Mouse (Mus musculus): Measurements from ENCODE around the gene Fdxacb1. TPM values are rescaled to one million over a fixed set of nuclear protein-coding genes. Genes with fewer than 3 reads are reported as not detected.

Gene Fdxacb1
- polyA plus RNA-seq, 1 experiment from 2014 or later, result 13.4 TPM

DNA sequence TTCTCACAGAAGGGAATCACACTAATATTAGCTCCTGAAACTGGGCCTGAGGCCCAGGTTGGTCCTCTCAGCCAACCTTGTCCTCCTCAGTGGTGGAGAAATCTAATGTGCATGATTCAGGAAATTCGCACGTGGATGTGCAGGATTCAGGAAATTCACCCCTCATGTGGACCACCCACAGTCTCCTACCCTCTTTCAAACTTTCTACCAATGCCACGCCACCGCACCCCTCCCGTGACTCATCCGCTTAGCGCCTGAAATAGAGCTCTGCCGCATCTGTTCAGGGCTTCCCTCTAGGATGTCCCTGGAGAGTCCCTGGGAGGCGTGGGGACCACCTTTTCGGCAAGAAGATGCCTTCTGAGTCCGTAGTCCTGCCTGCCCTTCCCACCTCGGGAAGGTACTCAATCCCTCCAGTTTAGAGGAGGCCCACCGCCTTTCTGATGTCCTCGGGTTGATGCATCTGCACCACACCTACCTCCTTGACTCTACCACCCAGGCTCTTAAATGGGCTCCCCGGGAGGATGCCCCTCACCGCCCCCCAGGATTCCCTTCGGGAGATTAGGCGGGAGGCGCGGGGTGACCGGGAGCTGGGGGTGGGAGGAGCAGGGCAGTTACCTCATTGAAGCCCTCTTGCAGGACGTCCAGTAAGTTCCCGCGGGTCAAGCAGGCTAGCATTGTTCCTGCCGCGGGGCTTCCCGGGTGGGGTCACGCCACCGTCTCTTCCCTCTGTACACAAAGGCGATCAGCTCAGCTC lies 40.7 kb upstream of the Fdxacb1 start:
- H3K36me3 ChIP-seq (ENCODE audit: control insufficient read depth, insufficient read depth, low read length), result no peaks in the 10 kb centered on the region
- no peaks in the 10 kb centered on the region for H3K4me1 ChIP-seq (replicated peaks; ENCODE audit: control insufficient read depth, insufficient read depth, low read length)
- DNase-seq (ENCODE audit: low spot score) (peak; percentile 63), ATAC-seq (ENCODE audit: low FRiP score) (no peak)
- peak overlapping the region; percentile 79 for H3K9ac ChIP-seq (ENCODE audit: low read depth, low read length)
- peak overlapping the region; percentile 51 for H3K4me3 ChIP-seq (ENCODE audit: low read depth, low read length)
- peak overlapping the region; percentile 74 for H3K4me2 ChIP-seq (replicated peaks; ENCODE audit: low read depth, low read length)
- 4% methylated on average over 30 of the region's 30 CpGs for WGBS
- H3K9me3 ChIP-seq (ENCODE audit: control insufficient read depth, low read length), result no peaks in the 10 kb centered on the region
- peak overlapping the region; percentile 85 for H3K27ac ChIP-seq (ENCODE audit: low read depth, low read length)
- H3K27me3 ChIP-seq (ENCODE audit: control insufficient read depth, insufficient read depth, low read length), result no peaks in the 10 kb centered on the region

DNA sequence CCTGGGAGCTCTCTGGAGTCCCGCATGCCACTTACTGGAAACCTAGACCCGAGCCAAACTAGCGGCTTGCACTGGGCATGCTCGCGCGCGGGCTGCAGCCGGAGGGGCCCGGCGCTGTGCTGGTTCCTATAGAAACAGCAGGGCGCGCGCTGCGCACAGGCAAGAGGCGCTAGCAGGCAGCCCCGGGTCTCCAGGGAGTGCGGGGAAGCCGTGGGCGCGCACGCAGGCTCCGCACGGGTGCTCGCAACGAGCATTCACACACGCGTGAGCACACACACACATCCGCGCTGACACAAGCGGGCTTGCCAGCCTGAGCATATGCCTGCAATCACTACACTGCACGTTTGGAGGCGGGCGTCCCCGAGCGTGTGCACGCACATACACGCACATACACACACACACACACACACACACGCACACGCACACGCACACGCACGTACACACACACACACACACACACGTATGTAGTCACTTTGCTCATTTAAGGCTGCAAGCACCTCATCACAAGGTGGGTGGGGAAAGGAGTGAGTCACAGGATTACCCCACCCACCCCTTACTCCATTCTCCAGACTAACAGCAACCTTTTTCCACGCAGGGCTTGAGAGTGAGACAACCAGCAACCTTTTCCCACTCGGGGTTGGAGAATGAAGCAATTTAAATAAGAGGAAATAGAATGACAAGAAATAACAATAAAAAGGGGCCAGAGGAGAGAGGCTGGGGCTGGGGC lies 39.9 kb upstream of the Fdxacb1 start:
- Histone ChIP-seq H3K9me3 (ENCODE audit: control insufficient read depth, low read length) (no peaks in the 10 kb centered on the region), H3K4me1 (replicated peaks; ENCODE audit: control insufficient read depth, insufficient read depth, low read length) (0 out of 2 replicates have a peak, but pooled peaks cover 4% of the 10 kb centered on the region), H3K9ac (ENCODE audit: low read depth, low read length) (peak overlapping the region; percentile 79), H3K4me2 (replicated peaks; ENCODE audit: low read depth, low read length) (peak overlapping the region; percentile 74), H3K4me3 (ENCODE audit: low read depth, low read length) (peak overlapping the region; percentile 51), H3K27ac (ENCODE audit: low read depth, low read length) (peak overlapping the region; percentile 85), H3K36me3 (ENCODE audit: control insufficient read depth, insufficient read depth, low read length) (no peaks in the 10 kb centered on the region), H3K27me3 (ENCODE audit: control insufficient read depth, insufficient read depth, low read length) (no peaks in the 10 kb centered on the region)
- peak; percentile 92 for ATAC-seq (ENCODE audit: low FRiP score)
- peak; percentile 89 for DNase-seq (ENCODE audit: low spot score)
- WGBS, result under 1% methylated on average over 45 of the region's 45 CpGs

DNA sequence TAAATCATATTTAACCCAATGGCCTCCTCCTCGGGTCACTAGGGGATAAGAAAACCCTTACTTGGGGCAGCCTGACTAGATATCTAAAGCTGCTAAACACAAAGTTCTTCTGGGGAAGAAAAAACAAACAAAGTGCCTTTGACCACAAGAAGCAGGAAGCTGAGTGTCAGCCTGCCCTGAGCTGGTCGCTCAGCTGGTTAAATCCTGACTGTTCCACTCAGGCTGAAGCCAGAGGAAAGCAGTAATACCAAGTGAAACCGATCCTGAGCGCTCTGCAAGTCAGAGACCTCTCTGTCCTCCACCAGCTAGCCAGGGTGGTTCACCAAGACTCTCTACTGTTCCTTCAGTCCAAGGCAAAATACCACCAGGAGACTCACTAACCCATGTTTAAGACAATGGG lies 38.4 kb upstream of the Fdxacb1 start:
- no peaks in the 10 kb centered on the region for H3K36me3 ChIP-seq (ENCODE audit: control insufficient read depth, insufficient read depth, low read length)

DNA sequence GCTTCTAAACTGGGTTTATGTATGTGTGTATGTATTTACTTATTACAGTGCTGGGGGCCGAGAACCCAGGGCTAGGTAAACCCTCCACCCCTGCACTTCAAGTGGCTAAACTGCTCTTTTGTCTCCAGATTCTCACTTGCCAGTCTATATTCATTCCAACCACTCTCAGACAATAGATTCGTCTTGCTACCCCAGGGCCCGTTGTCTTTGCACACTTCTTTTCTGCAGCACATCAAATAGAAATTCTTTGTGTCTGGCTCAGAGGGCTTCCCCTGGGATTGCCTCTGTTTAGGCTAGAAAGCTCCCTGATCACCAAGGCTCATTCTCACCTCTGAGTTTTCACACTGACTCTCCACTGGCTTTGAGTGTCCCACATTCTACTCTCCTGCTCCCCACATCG lies 35.5 kb upstream of the Fdxacb1 start:
- H3K4me2 ChIP-seq (replicated peaks; ENCODE audit: low read depth, low read length), result no peak overlapping the region
- no peak overlapping the region for H3K4me3 ChIP-seq (ENCODE audit: low read depth, low read length)
- 11% methylated on average over 4 of the region's 4 CpGs for WGBS
- peak overlapping the region; percentile 47 for H3K27ac ChIP-seq (ENCODE audit: low read depth, low read length)
- no peak for ATAC-seq (ENCODE audit: low FRiP score)
- no peak overlapping the region; the same call in 1 of the 2 replicates for H3K9ac ChIP-seq (ENCODE audit: low read depth, low read length)
- no peaks in the 10 kb centered on the region for H3K36me3 ChIP-seq (ENCODE audit: control insufficient read depth, insufficient read depth, low read length)
- peak; percentile 54 for DNase-seq (ENCODE audit: low spot score)
- H3K27me3 ChIP-seq (ENCODE audit: control insufficient read depth, insufficient read depth, low read length), result no peaks in the 10 kb centered on the region
- 0 out of 2 replicates have a peak, but pooled peaks cover 7% of the 10 kb centered on the region for H3K4me1 ChIP-seq (replicated peaks; ENCODE audit: control insufficient read depth, insufficient read depth, low read length)
- H3K9me3 ChIP-seq (ENCODE audit: control insufficient read depth, low read length), result no peaks in the 10 kb centered on the region

More for the DNA sequence above, 38.4 kb upstream of the Fdxacb1 start:
- Histone ChIP-seq H3K27ac (ENCODE audit: low read depth, low read length) (no peak overlapping the region), H3K4me3 (ENCODE audit: low read depth, low read length) (no peak overlapping the region), H3K4me2 (replicated peaks; ENCODE audit: low read depth, low read length) (no peak overlapping the region), H3K27me3 (ENCODE audit: control insufficient read depth, insufficient read depth, low read length) (no peaks in the 10 kb centered on the region), H3K9ac (ENCODE audit: low read depth, low read length) (no peak overlapping the region), H3K4me1 (replicated peaks; ENCODE audit: control insufficient read depth, insufficient read depth, low read length) (0 out of 2 replicates have a peak, but pooled peaks cover 7% of the 10 kb centered on the region), H3K9me3 (ENCODE audit: control insufficient read depth, low read length) (no peaks in the 10 kb centered on the region)
- DNase-seq (ENCODE audit: low spot score) (no peak), ATAC-seq (ENCODE audit: low FRiP score) (no peak)
- WGBS, result 57% methylated on average over 4 of the region's 4 CpGs

DNA sequence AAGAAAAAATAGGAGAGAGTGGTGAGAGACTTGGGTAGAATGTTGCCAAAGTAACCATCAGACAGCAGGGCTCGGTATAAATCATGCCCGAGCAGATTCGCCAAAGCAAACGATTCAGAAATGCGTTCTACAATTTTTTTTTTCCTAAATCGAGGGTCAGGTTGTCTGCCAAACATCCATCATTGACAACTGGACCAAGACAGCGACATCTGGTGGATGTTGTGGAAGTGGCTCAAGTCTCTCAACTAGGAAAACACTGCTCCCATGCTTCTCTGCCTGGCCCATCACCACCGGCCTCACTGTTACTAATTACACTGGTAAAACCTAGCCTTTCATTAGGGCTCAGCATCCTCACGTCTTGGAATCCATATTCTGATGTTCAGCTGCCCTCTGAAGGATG lies 33.0 kb upstream of the Fdxacb1 start:
- no peaks in the 10 kb centered on the region for H3K36me3 ChIP-seq (ENCODE audit: control insufficient read depth, insufficient read depth, low read length)
- ATAC-seq (ENCODE audit: low FRiP score), result no peak
- 8% methylated on average over 9 of the region's 9 CpGs for WGBS
- peak; percentile 77 for DNase-seq (ENCODE audit: low spot score)
- no peaks in the 10 kb centered on the region for H3K9me3 ChIP-seq (ENCODE audit: control insufficient read depth, low read length)
- H3K27me3 ChIP-seq (ENCODE audit: control insufficient read depth, insufficient read depth, low read length), result no peaks in the 10 kb centered on the region
- H3K27ac ChIP-seq (ENCODE audit: low read depth, low read length), result no peak overlapping the region
- 0 out of 2 replicates have a peak, but pooled peaks cover 7% of the 10 kb centered on the region for H3K4me1 ChIP-seq (replicated peaks; ENCODE audit: control insufficient read depth, insufficient read depth, low read length)
- H3K4me2 ChIP-seq (replicated peaks; ENCODE audit: low read depth, low read length), result no peak overlapping the region
- no peak overlapping the region for H3K4me3 ChIP-seq (ENCODE audit: low read depth, low read length)
- H3K9ac ChIP-seq (ENCODE audit: low read depth, low read length), result no peak overlapping the region

DNA sequence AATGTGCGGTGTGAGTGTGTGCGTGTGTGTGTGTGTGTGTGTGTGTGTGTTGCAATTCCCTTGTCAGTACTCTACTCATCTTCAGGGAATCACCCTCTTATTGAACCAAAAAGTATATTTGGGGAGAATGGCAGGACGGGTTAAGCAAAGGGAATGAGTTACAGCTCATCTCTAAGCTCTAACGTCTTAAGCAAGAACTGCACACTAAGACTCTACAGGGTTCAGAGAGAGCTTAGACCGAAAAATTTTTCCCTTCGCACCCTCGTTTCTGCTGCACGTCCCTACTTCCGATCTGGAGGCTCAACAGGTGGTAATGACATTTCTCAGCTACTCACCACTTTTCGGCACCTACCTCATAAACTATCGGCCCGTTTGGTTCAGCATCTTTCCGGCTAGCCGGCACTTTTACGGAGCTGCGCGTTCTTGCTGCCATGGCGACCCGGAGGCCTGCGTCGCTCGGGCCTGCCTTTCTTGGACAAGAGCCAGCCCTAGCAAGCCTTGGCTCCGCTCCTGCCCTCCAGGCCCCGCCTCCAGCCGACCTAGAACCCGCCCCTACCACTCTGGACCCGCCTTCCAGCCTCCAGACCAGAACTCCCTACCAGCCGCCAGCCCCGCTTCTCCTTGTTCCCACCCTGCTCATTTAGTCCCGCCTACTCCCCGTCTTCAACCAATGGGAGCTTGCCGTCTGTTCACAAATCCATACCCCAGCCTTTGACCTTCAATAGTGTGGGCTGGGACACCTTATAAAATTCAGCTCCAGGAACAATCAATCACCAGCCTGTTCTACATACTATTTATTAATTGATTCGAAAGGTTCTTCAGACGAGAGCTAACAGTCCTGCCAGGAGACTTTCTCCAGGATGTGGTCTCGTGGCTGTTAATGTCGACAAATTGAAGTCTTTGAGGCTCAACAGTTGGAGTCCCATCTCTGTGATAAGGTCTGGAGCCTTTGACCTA lies 28.8 kb upstream of the Fdxacb1 start, which contains the start of gene Dixdc1:
Gene Dixdc1 (minus strand): TSS at position 604 of the 957 bp plus-strand sequence.
- 15% methylated on average over 36 of the region's 36 CpGs for WGBS
- ATAC-seq (ENCODE audit: low FRiP score), result peak; percentile 96
- Histone ChIP-seq H3K27ac (ENCODE audit: low read depth, low read length) (no peak within 1 kb of the TSS), H3K4me3 (ENCODE audit: low read depth, low read length) (peak within 1 kb of the TSS; percentile 15; the same call in 1 of the 2 replicates), H3K9me3 (ENCODE audit: control insufficient read depth, low read length) (no peaks in the 10 kb centered on the region), H3K9ac (ENCODE audit: low read depth, low read length) (no peak within 1 kb of the TSS), H3K4me2 (replicated peaks; ENCODE audit: low read depth, low read length) (peak within 1 kb of the TSS; percentile 47), H3K4me1 (replicated peaks; ENCODE audit: control insufficient read depth, insufficient read depth, low read length) (no peaks in the 10 kb centered on the region), H3K36me3 (ENCODE audit: control insufficient read depth, insufficient read depth, low read length) (no peaks in the 10 kb centered on the region), H3K27me3 (ENCODE audit: control insufficient read depth, insufficient read depth, low read length) (no peaks in the 10 kb centered on the region)
- DNase-seq (ENCODE audit: low spot score), result peak; percentile 93

DNA sequence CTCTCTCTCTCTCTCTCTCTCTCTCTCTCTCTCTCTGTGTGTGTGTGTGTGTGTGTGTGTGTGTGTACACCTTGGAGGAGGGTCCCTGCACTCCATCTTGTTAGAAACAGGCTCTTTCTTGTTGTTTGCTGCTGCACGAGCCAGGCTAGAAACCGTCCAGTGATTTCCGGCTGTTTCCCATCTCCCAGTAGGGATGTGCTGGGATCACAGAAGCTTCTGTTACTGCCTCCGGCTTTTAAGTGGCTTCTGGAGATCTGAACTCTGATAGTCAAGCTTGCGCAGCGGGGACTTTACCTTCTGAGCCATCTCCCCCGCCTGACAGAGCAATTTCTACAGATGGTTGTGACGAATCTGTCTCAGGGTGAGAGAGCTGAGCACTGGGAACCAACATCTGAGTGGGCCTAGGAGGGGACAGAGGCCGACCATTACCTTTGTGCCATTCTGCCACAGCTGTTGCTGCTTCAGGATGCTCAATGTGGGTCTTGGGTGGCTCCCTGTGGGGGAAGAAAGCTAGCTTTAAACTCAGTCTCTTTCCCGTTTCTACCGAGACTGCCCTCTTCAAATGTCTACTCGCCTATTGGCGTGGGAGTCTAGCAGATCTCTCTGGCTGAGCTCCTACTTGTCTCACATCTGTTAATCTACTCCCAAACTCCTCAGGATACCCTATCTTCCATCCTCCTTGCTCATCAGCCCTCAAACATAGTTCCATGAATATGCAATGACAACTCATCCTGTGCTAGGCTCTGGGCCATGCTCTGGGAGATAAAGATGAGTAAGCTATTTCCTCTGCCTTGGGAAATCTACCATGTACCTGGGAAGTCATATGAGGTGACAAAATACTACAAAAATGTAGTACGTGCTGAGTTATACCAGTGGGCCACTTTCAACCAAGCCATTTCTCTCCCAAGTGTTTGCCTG lies 26.9 kb upstream of the Fdxacb1 start:
- no peak for DNase-seq (ENCODE audit: low spot score)
- no peak for ATAC-seq (ENCODE audit: low FRiP score)
- Histone ChIP-seq H3K4me3 (ENCODE audit: low read depth, low read length) (no peak overlapping the region), H3K27me3 (ENCODE audit: control insufficient read depth, insufficient read depth, low read length) (no peaks in the 10 kb centered on the region), H3K9me3 (ENCODE audit: control insufficient read depth, low read length) (no peaks in the 10 kb centered on the region), H3K27ac (ENCODE audit: low read depth, low read length) (no peak overlapping the region), H3K4me2 (replicated peaks; ENCODE audit: low read depth, low read length) (no peak overlapping the region), H3K36me3 (ENCODE audit: control insufficient read depth, insufficient read depth, low read length) (no peaks in the 10 kb centered on the region), H3K9ac (ENCODE audit: low read depth, low read length) (no peak overlapping the region), H3K4me1 (replicated peaks; ENCODE audit: control insufficient read depth, insufficient read depth, low read length) (0 out of 2 replicates have a peak, but pooled peaks cover under 1% of the 10 kb centered on the region)
- 85% methylated on average over 14 of the region's 14 CpGs for WGBS
